ENCODE assay signal across 10 mouse cellular contexts in genomic region chr4:65217651-65218364, GRCm38 (mm10).
DNase-seq lines count a peak whose midpoint lies in the region; ATAC-seq lines count a peak whose summit lies in the region.
"Had no signal": no experiment of that assay in that cellular context is flagged by ENCODE, and none has a peak within 500 bp of the region (broad histone marks: within the 10 kb centered on the region; RNA-seq: fewer than 3 reads in every experiment).

No protein-coding gene starts in this region.

- 53% methylated on average over 9 of the region's 9 CpGs for WGBS in hindbrain, embryonic 10.5 days
- WGBS in hindbrain, embryonic 11.5 days: 50% methylated on average over 9 of the region's 9 CpGs
- 76% methylated on average over 9 of the region's 9 CpGs for WGBS in midbrain, embryonic 11.5 days
- WGBS in midbrain, embryonic 16.5 days: 68% methylated on average over 9 of the region's 9 CpGs
- WGBS in embryonic facial prominence, embryonic 15.5 days: 13% methylated on average over 9 of the region's 9 CpGs
- WGBS in midbrain, embryonic 14.5 days: 77% methylated on average over 9 of the region's 9 CpGs

- ATAC-seq in hindbrain, embryonic 11.5 days (ENCODE audit: low FRiP score): no peak
- no peak for ATAC-seq in midbrain, embryonic 11.5 days (ENCODE audit: low FRiP score)
- ATAC-seq in midbrain, embryonic 16.5 days: no peak
- peak; percentile 51 for ATAC-seq in embryonic facial prominence, embryonic 15.5 days (ENCODE audit: insufficient number of reproducible peaks, low FRiP score, low TSS enrichment, low read depth)
- no peak for ATAC-seq in midbrain, embryonic 14.5 days (ENCODE audit: low FRiP score, low TSS enrichment)
- ATAC-seq: intestine, embryonic 16.5 days had no signal

- no peak overlapping the region for H3K4me3 ChIP-seq in hindbrain, embryonic 10.5 days
- H3K4me3 ChIP-seq in hindbrain, embryonic 11.5 days (ENCODE audit: low read depth, low read length): no peak overlapping the region
- no peak overlapping the region for H3K4me3 ChIP-seq in midbrain, embryonic 11.5 days (ENCODE audit: low read depth, low read length)
- H3K4me3 ChIP-seq in midbrain, embryonic 16.5 days (ENCODE audit: low read depth, low read length): no peak overlapping the region
- H3K4me3 ChIP-seq in embryonic facial prominence, embryonic 15.5 days (replicated peaks): no peak overlapping the region
- H3K4me3 ChIP-seq in midbrain, embryonic 14.5 days (replicated peaks; ENCODE audit: low read depth, low read length): no peak overlapping the region
- H3K4me3 ChIP-seq: midbrain, embryonic 12.5 days had no signal

- no peaks in the 10 kb centered on the region for H3K27me3 ChIP-seq in hindbrain, embryonic 10.5 days (ENCODE audit: insufficient read depth, poor library complexity, severe bottlenecking)
- no peaks in the 10 kb centered on the region for H3K27me3 ChIP-seq in hindbrain, embryonic 11.5 days (ENCODE audit: control insufficient read depth, insufficient read depth, low read length)
- no peaks in the 10 kb centered on the region for H3K27me3 ChIP-seq in midbrain, embryonic 11.5 days (ENCODE audit: control insufficient read depth, insufficient read depth, low read length)
- H3K27me3 ChIP-seq in midbrain, embryonic 16.5 days (ENCODE audit: control insufficient read depth, insufficient read depth, low read depth, low read length): no peaks in the 10 kb centered on the region
- no peaks in the 10 kb centered on the region for H3K27me3 ChIP-seq in embryonic facial prominence, embryonic 15.5 days
- H3K27me3 ChIP-seq in midbrain, embryonic 14.5 days (ENCODE audit: control insufficient read depth, insufficient read depth, low read length): no peaks in the 10 kb centered on the region
- H3K27me3 ChIP-seq: midbrain, embryonic 12.5 days had no signal

- no peaks in the 10 kb centered on the region for H3K36me3 ChIP-seq in hindbrain, embryonic 10.5 days
- no peaks in the 10 kb centered on the region for H3K36me3 ChIP-seq in hindbrain, embryonic 11.5 days (ENCODE audit: control insufficient read depth, insufficient read depth, low read length)
- no peaks in the 10 kb centered on the region for H3K36me3 ChIP-seq in midbrain, embryonic 11.5 days (ENCODE audit: control insufficient read depth, insufficient read depth, low read length)
- H3K36me3 ChIP-seq in midbrain, embryonic 16.5 days (ENCODE audit: control insufficient read depth, insufficient read depth, low read length): no peaks in the 10 kb centered on the region
- H3K36me3 ChIP-seq in embryonic facial prominence, embryonic 15.5 days: no peaks in the 10 kb centered on the region
- no peaks in the 10 kb centered on the region for H3K36me3 ChIP-seq in midbrain, embryonic 14.5 days (ENCODE audit: control insufficient read depth, insufficient read depth, low read length)
- H3K36me3 ChIP-seq: midbrain, embryonic 12.5 days had no signal

- no peak overlapping the region for H3K27ac ChIP-seq in hindbrain, embryonic 10.5 days
- H3K27ac ChIP-seq in hindbrain, embryonic 11.5 days (ENCODE audit: low read depth, low read length): no peak overlapping the region
- H3K27ac ChIP-seq in midbrain, embryonic 11.5 days (ENCODE audit: low read depth, low read length): no peak overlapping the region
- no peak overlapping the region for H3K27ac ChIP-seq in midbrain, embryonic 16.5 days (ENCODE audit: low read length)
- peak overlapping the region; percentile 44; the same call in 1 of the 2 replicates for H3K27ac ChIP-seq in embryonic facial prominence, embryonic 15.5 days (replicated peaks)
- no peak overlapping the region for H3K27ac ChIP-seq in midbrain, embryonic 14.5 days (replicated peaks; ENCODE audit: low read depth, low read length)
- H3K27ac ChIP-seq: midbrain, embryonic 12.5 days had no signal

- peak; percentile 33 for DNase-seq in hindbrain, embryonic 10.5 days (ENCODE audit: low spot score)
- no peak for DNase-seq in hindbrain, embryonic 11.5 days (ENCODE audit: low spot score)
- peak; percentile 77 for DNase-seq in midbrain, embryonic 11.5 days (ENCODE audit: low spot score, missing footprints)
- DNase-seq in mesoderm, embryonic 11.5 days (ENCODE audit: low read depth, low spot score): peak; percentile 31
- no peak for DNase-seq in adrenal gland, adult 2 months
- DNase-seq in midbrain, embryonic 14.5 days: no peak

- H3K9me3 ChIP-seq in hindbrain, embryonic 10.5 days: no peaks in the 10 kb centered on the region
- H3K9me3 ChIP-seq in hindbrain, embryonic 11.5 days (ENCODE audit: control insufficient read depth, low read length): no peaks in the 10 kb centered on the region
- H3K9me3 ChIP-seq in midbrain, embryonic 11.5 days (ENCODE audit: control insufficient read depth, low read length): no peaks in the 10 kb centered on the region
- H3K9me3 ChIP-seq in midbrain, embryonic 16.5 days (replicated peaks; ENCODE audit: control insufficient read depth, low read length, poor library complexity, severe bottlenecking): no peaks in the 10 kb centered on the region
- no peaks in the 10 kb centered on the region for H3K9me3 ChIP-seq in embryonic facial prominence, embryonic 15.5 days (replicated peaks)
- H3K9me3 ChIP-seq in midbrain, embryonic 14.5 days (ENCODE audit: control insufficient read depth, low read length): no peaks in the 10 kb centered on the region
- H3K9me3 ChIP-seq: midbrain, embryonic 12.5 days had no signal

- H3K9ac ChIP-seq in hindbrain, embryonic 11.5 days (ENCODE audit: low read depth, low read length): no peak overlapping the region
- no peak overlapping the region for H3K9ac ChIP-seq in midbrain, embryonic 11.5 days (ENCODE audit: low read length)
- no peak overlapping the region for H3K9ac ChIP-seq in midbrain, embryonic 16.5 days (ENCODE audit: low read depth, low read length)
- H3K9ac ChIP-seq in embryonic facial prominence, embryonic 15.5 days: no peak overlapping the region
- H3K9ac ChIP-seq in midbrain, embryonic 14.5 days (replicated peaks; ENCODE audit: low read length): no peak overlapping the region
- H3K9ac ChIP-seq: midbrain, embryonic 12.5 days had no signal

- no peak overlapping the region for H3K4me2 ChIP-seq in hindbrain, embryonic 11.5 days (replicated peaks; ENCODE audit: low read depth, low read length)
- H3K4me2 ChIP-seq in midbrain, embryonic 11.5 days: no peak overlapping the region
- H3K4me2 ChIP-seq in midbrain, embryonic 16.5 days (ENCODE audit: low read length): no peak overlapping the region
- H3K4me2 ChIP-seq in embryonic facial prominence, embryonic 15.5 days (replicated peaks): peak overlapping the region; percentile 17; the same call in 1 of the 2 replicates
- no peak overlapping the region for H3K4me2 ChIP-seq in midbrain, embryonic 14.5 days (ENCODE audit: low read length)
- H3K4me2 ChIP-seq: midbrain, embryonic 12.5 days had no signal

- H3K4me1 ChIP-seq in hindbrain, embryonic 10.5 days (replicated peaks): peaks cover 19% of the 10 kb centered on the region; the same call in 1 of the 2 replicates
- H3K4me1 ChIP-seq in hindbrain, embryonic 11.5 days (replicated peaks; ENCODE audit: control insufficient read depth, insufficient read depth, low read length): no peaks in the 10 kb centered on the region
- H3K4me1 ChIP-seq in midbrain, embryonic 11.5 days (ENCODE audit: control insufficient read depth, insufficient read depth, low read length): 0 out of 2 replicates have a peak, but pooled peaks cover 2% of the 10 kb centered on the region
- H3K4me1 ChIP-seq in midbrain, embryonic 16.5 days (ENCODE audit: control insufficient read depth, insufficient read depth, low read length): no peaks in the 10 kb centered on the region
- H3K4me1 ChIP-seq in embryonic facial prominence, embryonic 15.5 days: peaks cover 12% of the 10 kb centered on the region; the same call in 1 of the 2 replicates
- no peaks in the 10 kb centered on the region for H3K4me1 ChIP-seq in midbrain, embryonic 14.5 days (ENCODE audit: control insufficient read depth, insufficient read depth, low read length)

Comparison
In these comparisons a context has a peak if more than half of its experiments do, and no peak if none do; other contexts are left out.
1. DNase-seq: peak in hindbrain, embryonic 10.5 days (single experiment), midbrain, embryonic 11.5 days (single experiment) and mesoderm, embryonic 11.5 days (single experiment); none in hindbrain, embryonic 11.5 days (single experiment), adrenal gland, adult 2 months (single experiment) and midbrain, embryonic 14.5 days (single experiment).